Mouse (Mus musculus): ENCODE results near the gene Abca3. TPM values are rescaled to one million over a fixed set of nuclear protein-coding genes. Genes with fewer than 3 reads are reported as not detected.
"Not testable (repeated sequence)": the region's sequence is repeated elsewhere in the genome, so short reads cannot be mapped to it uniquely, and the experiment has no call there.

Abca3 gene
- total RNA-seq, 4 experiments from 2014 or later, result 70.2 to 79.0 (median 72.0) TPM

DNA sequence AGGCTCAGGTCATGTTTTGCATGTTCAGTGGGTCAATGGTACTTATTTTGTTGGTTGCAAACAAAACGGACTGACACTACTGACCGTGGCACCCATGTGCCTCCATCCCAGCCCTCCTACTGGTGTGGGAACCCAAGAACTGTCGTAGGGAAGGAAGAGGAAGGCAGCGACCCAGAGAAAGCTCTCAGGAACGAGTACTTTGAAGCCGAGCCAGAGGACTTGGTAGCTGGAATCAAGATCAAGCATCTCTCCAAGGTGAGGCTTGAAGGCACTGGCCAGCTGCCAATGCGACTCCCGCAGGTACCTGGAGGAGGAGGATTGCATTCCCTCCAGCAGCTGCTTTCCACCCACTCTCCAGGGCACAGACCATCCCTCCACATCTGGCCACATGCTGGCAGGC lies 32.0 kb downstream of the Abca3 start:
- no peak for DNase-seq (ENCODE audit: low spot score in 2 of 2)

DNA sequence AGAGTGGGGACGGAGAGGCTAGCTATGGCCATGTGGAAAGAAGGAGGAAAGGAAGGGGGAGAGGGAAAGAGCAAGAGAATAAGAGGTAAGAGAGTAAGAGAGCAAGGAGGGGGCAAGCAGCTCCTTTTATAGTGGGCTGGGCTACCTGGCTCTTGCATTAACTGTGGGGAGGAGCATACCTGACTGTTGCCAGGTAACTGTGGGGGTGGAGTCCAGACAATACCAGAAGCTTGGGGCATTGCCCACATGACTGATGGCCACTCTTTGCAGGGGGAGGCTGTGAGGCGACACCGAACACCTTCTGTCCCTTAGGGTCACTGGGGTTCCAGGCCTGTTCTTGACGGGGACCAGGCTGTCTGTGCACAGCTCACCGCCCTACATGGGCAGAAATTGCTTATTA lies 37.0 kb downstream of the Abca3 start:
- DNase-seq (ENCODE audit: low spot score in 2 of 2), result no peak

DNA sequence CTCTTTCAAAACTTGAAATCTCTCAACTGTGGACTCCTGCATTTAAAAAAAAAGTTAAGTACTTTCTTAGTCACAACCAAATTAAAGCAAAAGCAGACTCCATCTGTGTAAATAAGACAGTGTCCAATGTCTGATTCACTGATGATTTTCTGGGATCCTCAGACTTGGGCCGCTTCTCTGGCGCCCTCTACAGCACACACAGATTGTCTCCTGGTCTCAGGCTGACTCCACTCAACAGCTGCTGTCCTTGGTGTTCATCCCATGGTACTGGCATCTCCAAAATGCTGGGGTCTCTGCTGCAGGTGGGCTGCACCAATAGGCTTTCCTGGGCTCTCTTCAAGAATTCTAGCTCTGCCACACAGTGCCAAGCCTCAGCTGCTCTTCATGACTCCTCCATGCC lies 38.1 kb downstream of the Abca3 start:
- no peak for DNase-seq (ENCODE audit: low spot score in 2 of 2)

DNA sequence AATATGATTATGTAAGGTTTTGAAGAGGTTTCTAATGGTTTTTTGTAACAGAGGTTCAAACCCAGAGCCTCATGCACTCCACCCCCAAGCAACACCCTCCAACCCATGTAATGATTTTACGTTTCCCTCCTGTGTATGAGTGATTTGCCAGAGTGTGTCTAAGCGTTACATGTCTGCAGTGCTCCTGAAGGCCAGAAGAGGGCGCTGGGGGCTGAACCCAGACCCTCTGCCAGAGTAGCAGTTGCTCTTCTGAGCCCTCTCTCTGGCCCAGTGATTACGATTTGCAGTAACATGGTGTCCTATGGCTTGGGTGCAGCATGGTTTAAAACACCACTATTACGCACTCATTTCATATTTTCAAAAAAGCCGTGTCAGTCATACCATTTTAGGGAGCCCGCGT lies 39.4 kb downstream of the Abca3 start:
- no peak for DNase-seq (ENCODE audit: low spot score in 2 of 2)

DNA sequence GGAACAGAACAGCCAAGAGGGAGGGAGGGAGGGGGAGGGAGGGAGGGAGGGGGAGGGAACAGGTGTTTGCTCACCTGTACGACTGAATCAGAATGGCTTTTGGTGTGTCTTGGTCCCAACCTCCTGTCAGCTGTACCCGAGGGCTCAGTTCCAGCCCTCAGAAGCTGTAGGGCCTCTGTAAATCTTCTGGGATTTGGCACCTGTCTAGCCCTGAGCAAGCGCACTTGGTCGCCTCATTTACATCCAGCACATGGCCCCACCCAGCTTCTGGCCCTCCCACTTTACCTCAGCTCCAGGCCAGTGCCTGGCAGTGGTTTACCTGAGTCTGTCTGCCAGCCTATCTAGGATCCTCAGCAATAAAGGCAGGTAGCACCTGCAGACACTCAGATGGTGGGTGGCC lies 41.8 kb downstream of the Abca3 start:
- DNase-seq (ENCODE audit: low spot score in 2 of 2), result no peak

DNA sequence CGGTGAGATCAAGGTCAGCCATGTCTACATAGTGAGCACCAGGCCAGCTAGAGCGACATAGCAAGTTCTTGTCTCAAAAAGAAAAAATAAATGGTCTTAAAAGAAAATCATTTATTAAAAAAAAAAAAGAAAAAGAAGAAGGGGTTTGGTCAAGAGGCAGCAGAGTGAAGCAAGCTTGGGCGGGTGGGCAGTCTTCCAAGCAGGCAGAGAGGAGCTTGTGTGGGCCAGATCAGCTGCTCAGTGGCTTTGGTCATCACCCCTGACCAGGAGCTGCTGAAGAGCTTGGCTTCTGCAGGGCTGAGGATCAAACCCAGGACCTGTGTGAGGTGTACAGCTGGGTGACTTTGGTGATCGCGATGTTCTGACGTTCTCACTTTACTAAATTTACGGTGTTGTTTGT lies 42.7 kb downstream of the Abca3 start:
- no peak for DNase-seq (ENCODE audit: low spot score in 2 of 2)

DNA sequence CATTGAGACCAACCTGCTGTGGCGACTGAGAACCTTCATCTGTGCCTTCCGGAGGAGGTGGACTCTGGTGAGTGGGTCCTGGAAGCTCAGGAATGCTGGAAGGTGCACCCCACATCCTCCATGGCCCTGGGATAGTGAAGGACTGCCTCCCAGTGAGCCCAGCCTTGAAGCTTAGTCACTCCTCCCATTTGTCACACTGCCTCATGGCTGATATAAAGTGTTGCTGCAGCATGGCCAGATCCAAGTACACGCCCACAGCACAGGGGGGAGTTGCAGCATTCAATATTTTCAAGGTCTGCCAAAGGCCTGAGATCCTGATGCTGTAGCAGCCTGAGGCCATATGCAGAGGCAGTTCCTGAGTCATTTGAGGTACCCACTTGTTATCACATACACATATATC lies 50.6 kb downstream of the Abca3 start:
- no peak for DNase-seq (ENCODE audit: low spot score in 2 of 2)

DNA sequence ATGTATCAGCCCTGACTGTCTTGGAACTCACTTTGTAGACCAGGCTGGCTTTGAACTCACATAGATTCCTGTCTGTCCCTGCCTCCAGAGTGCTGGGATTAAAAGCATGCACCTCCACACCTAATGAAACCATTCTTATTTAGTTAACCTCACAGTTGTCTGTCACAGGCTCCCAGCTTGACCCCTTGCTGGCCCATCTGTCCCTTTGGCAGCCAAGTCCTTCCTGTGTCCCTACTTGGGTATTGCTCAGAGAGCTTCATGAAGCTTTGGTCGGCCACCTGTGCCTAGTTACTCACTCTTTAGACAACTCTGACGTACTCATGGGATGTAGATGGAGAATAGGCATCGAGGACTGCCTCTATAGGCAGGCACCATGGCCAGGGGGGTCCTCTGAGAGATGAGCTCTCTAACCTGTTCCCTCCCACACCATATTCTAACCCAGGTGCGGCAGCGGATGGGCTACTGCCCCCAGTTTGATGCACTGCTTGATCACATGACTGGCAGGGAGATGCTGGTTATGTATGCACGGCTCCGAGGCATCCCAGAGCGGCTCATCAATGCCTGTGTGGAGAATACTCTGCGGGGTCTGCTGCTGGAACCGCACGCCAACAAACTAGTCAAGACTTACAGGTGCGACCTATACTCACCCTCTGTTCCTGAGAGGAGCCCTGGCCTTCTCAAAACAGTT lies 55.5 kb downstream of the Abca3 start:
- DNase-seq (ENCODE audit: low spot score in 2 of 2), result no peak

DNA sequence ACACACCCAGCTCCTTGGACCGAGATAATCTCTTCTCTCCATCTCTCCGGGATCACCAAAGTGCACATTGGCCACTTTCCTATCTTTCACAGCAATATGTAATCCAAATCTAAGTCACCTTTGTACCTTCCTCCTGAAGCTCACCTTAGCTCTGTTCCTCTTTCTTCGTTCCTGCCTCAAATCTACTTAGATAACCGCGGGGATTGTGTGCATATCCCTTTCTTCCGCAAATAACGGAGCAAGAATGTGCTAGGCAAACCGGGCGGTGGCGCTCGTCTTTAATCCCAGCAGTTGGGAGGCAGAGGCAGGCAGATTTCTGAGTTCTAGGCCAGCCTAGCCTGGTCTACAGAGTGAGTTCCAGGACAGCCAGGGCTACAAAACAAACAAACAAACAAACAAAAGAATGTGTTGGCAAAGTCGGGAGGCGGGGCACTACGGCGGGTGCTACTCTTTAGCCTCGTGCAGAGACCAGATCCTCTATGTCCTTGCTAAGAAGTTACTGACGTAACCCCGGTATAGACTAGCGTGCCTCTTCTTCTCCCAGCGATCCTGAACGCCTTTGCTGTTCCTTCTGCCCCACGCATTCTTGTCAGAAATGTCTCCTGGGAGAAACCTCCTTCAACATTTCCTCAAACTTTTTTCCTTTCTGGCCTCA lies 61.9 kb downstream of the Abca3 start:
- no peak for DNase-seq (ENCODE audit: low spot score in 2 of 2)

DNA sequence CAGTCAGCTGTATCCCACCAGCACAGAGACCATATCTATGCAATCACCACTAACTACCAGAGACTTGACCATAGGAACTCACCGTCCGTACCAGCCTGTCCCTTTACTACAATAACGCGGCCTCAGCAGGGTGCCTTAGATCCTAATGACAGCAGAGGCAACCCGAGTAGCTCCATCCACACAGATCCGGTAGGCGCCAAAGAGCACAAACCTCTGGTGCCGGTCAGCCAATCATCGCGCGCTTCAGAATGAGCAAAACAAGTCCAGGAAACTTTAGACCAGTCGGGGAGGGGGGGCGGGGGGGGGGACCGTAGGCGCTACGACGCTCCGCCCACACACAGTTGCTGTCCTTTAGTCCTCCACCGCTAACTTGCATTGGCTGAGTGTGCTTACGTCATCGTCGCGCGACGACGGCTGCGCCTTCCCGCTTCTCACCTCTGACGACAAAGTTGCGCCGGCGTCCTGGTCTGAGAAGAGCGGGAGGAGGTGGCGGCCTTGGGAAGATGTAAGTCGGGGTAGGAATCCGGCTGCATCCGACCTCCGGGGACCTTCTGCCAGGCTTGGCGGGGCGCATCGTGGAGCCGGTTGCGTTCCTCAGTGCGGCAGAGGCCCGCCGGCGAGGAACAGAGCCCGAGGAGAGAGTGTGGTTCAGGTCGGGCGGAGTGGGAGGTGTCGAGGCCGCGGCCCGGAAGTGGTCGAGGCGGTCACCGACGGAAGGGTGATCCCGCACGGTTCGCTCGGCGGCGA lies 62.7 kb downstream of the Abca3 start, which contains the start of gene Rnps1:
Rnps1 (plus strand) TSS at position 336 of the 747 bp plus-strand sequence.
- DNase-seq (ENCODE audit: low spot score in 2 of 2), result peak; percentile 88 to 89

DNA sequence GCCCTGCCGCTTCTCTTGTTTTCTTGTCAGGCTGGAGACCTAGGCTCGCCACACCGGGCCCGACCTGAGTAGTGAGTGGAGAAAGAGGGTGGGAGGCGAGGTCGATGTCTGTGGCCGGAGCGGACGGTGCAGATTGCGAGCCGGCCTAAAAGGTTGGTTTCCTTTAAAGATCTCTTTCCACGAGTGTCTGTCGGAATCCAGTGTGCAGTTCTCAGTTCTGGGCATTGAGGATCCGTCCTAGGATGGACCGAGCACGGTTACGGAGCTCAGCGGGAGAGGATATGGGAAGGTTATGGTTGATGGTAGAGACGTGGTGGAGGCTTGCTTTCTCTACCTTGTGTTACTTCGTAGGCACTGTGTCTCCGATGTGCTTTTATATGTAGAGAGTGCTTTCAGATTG lies 63.3 kb downstream of the Abca3 start:
- DNase-seq (ENCODE audit: low spot score in 2 of 2), result no peak

DNA sequence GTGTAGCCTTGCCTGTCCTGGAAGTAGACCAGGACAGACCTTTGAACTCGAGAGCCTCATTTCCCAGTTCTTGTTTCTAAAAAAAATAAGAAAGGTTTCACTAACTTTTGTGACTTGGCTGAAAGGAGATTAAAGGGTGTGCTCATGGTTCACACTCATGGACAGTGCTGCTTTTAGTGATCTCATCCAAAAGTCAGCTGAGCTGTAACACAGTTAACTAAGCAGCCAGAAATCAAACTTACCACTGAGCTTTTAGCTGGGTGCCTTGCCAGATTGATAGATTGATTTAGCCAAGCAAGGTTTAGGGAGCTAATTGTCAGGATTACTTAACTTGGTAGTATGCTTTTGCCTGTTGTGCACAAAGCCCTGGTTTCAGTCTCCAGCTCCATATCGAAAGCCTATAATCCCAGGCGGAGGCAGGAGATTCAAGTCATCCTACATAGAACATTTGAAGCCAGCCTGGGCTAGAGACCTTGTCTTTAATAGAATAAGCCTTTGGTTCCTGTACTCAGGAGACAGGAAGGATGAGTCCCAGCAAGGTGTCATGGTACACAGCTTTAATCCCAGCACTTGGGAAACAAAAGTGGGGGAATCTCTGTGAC lies 64.4 kb downstream of the Abca3 start:
- no peak for DNase-seq (ENCODE audit: low spot score in 2 of 2)

DNA sequence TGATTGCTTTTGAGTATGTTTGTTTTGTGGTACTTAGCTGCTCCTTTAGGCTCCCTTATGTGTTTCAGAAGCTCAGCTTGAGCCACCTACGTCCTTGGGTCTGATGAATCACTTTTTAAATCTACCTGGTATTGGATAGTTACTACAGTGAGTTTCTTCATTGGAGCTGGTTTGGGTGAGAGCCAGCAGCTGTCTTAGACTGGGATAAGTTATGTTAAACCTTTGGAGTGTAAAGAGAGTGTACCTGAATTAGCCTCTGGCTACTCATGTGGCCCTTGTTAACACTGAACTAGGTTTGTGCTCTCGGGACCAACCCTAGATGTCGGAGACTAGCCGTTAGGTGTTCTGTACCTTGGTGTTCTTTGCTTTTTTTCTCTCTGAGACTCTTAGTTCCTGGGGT lies 71.4 kb downstream of the Abca3 start:
- no peak for DNase-seq (ENCODE audit: low spot score in 2 of 2)

DNA sequence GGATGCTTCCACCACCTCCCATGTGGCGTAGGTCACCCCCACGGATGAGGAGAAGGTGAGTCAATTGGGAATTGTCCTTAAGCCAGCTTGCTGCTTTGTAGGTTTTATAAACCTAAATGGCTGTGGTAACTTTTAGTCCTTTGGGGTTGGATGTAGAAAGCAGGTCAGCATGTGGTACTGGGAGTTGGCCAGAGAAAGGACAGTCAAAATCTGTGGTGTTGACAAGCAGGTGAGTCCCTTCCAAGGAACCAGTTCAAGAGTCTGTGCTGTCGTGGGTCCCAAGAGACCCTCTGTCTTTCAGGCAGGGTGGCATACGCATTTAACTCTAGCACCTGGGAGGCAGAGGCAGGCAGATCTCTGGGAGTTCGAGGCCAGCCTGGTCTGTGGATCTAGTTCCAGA lies 72.7 kb downstream of the Abca3 start:
- DNase-seq (ENCODE audit: low spot score in 2 of 2), result no peak

DNA sequence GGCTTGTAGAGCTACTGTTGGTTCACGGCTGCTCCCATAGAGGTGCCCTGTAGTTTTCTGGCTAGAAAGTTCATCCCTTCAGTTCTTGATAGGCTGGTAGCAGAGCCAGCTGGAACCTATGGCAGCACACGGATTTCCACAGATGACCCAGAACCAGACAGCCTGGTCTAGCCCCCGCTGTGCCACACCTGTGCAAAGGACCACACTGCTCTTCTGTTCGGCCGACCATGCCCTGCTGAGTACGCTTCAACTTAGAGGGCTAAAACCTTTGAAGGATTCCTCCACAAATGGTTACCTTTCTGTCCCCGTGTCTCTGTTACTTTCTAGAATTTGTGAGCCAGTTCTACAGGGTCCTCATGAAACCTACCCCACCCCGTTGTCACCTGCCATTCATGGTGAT lies 73.6 kb downstream of the Abca3 start:
- not testable (repeated sequence) for DNase-seq (ENCODE audit: low spot score in 2 of 2)

DNA sequence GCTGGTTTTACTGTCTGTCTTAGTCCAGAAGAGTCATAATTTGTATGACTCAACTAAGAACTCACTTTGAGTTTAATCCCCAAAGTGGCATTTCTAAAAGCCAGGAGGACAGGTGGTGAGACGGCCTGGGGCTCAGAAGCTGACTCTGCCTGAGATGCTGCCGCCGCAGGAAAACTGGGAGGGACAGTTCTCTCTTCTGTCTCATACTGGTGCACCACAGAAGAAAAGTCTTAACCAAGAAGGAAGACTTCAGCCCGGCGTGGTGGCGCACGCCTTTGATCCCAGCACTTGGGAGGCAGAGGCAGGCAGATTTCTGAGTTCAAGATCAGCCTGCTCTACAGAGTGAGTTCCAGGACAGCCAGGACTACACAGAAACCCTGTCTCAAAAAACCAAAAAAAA lies 74.2 kb downstream of the Abca3 start:
- DNase-seq (ENCODE audit: low spot score in 2 of 2), result no peak

DNA sequence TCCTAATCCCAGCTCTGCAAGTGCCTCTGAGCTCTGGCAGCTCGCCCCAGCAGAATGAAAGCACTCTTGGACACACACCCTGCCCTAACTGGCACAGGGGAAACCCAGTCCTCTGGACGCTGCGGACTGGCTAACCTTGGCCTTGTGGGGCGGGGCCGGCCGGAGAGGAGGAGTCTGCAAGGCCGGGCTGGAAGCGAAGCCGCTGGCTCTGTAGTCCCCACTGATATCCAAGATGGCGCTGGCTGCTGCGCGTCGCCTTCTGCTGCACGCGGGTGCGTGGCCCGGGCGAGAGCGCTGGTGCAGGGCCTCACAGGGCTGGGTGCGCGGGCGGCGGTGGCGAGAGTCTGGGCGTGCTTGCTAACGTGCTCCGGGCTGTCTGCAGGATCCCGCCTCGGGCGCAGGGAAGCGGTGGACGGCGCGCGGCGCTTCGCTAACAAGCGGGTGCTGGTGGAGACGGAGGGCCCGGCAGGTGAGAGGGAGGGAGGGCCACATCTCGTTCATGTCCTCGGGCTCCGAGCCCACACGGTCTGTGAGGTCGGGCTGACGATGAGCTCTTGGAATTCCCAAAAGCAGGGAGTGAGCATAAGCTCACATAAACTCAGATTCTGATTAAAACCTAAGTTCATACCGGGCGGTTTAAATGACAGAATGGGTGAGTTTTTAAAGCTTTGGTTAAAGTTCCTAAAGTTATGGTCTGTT lies 74.9 kb downstream of the Abca3 start, which contains the start of gene Eci1:
Eci1 (plus strand) TSS at position 171 of the 699 bp plus-strand sequence.
- peak; percentile 84 to 92 for DNase-seq (ENCODE audit: low spot score in 2 of 2)

DNA sequence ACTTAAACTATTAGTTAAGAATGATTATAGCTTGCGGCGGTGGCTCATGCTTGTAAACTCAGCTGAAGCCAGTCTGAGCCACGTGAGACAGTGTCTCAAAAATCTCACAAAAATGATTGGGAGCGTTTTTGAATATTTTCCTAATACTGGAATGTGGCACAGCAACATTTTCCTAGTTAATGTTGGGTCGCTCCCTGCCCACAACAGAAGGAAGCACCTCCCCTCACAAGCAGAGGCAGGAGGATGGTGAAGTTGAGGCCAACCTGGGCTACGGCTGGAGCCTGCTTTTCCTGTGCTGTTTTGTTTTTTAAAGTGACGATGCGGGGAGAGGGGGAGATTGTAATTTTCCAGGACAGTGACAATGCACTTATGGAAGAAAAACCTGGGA lies 75.4 kb downstream of the Abca3 start:
- no peak for DNase-seq (ENCODE audit: low spot score in 2 of 2)

DNA sequence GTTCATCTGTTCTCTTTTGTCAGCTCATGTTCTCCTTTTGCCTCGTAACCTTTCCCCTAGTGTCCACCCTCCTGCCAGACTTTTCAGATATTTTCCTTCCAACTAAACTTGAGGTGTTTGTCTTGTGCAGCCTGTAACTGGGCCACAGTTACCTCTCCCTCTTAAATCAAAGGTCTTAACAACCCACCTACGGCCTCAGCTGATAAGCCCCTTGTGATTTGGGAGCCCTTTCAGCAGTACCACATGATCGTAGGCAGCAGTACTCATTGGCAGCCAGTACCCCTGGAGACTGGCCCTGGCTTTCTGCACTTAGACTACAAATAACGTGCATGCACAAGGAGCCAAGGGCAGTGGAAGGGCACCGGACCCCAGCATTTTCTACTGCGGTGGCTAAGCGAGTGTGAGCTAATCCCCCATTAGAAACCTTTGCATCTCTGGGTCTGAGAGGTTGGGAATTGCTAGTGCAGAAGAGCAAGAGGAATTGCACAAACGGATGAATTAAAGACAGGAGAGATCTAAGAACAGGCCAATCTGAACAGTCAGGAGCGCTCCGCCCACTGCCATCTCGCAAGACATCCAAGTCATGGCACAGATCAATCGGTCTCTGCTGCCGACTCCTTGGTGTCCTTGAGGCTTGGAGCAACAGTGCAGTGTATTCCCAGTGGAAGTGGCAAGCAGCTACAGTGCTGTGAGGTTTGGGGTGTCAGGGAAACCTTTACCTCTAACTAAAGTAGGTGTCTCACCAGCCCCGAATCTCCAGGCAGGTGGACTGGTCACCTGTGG lies 77.6 kb downstream of the Abca3 start:
- no peak for DNase-seq (ENCODE audit: low spot score in 2 of 2)

DNA sequence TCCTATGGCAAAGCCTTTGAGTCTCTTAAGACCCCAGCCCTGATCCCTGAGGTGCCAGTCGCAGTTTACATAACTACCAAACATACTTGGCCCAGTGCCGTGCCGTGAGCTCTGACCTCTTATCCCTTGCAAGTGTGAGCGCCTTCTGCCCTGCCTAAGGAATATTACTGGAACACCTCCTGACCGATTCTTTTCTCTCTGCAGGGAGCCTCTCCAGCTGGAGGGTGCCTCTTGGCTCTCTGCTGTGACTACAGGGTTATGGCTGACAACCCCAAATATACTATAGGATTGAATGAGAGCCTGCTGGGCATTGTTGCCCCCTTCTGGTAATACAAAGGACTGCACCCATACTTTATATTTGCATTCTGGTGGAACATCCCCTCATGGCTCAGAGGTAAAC lies 85.3 kb downstream of the Abca3 start:
- no peak for DNase-seq (ENCODE audit: low spot score in 2 of 2)

DNA sequence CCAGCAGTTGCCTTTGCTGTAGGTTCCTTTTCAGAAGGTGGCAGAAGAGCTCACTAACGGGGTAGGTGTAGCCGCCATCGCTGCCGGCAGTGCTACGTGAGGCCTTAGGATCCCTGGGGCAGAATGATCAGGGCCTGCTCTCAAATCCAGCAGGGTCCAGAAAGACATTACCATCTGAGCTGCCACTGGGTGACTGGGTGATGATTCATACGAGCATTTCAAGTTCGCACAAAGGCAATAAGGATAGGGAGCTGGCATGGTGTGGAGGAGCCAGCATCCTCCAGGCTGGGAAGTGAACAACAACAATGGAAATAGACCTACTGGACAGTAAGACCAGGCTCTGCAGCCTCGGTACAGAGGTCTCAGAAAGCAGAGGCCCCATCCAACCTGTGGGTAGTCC lies 88.6 kb downstream of the Abca3 start:
- no peak for DNase-seq (ENCODE audit: low spot score in 2 of 2)

Data from left cerebral cortex, adult 8-10 months (tissue).